Mouse (Mus musculus): Measurements from ENCODE around the gene Baiap2l2.
"Not testable (repeated sequence)": the region's sequence is repeated elsewhere in the genome, so short reads cannot be mapped to it uniquely, and the experiment has no call there.

The Baiap2l2 gene

GRCm38 (mm10) chr15:79261095-79261725, 24.1 kb downstream of the Baiap2l2 start:
- no peak for DNase-seq (ENCODE audit: low spot score)

- no peak for DNase-seq (ENCODE audit: low spot score)
These were observed 26.8 kb downstream of the Baiap2l2 start for GRCm38 (mm10) chr15:79258521-79258920.

GRCm38 (mm10) chr15:79254661-79255060, 30.7 kb downstream of the Baiap2l2 start, which contains the start of gene Slc16a8:
Gene Slc16a8, minus strand, starts transcription at chr15:79254761.
- DNase-seq (ENCODE audit: low spot score): no peak

- no peak for DNase-seq (ENCODE audit: low spot score)
These were observed 32.8 kb downstream of the Baiap2l2 start for GRCm38 (mm10) chr15:79252580-79252979.

- no peak for DNase-seq (ENCODE audit: low spot score)
These were observed 33.4 kb downstream of the Baiap2l2 start for GRCm38 (mm10) chr15:79251781-79252491.

GRCm38 (mm10) chr15:79251168-79251567, 34.2 kb downstream of the Baiap2l2 start:
- DNase-seq (ENCODE audit: low spot score): no peak

GRCm38 (mm10) chr15:79250236-79250635, 35.1 kb downstream of the Baiap2l2 start:
- DNase-seq (ENCODE audit: low spot score): no peak

GRCm38 (mm10) chr15:79245321-79245720, 40.0 kb downstream of the Baiap2l2 start:
- DNase-seq (ENCODE audit: low spot score): no peak

GRCm38 (mm10) chr15:79244071-79244893, 41.1 kb downstream of the Baiap2l2 start:
- DNase-seq (ENCODE audit: low spot score): no peak

- DNase-seq (ENCODE audit: low spot score): peak; percentile 96
These were observed 41.9 kb downstream of the Baiap2l2 start for GRCm38 (mm10) chr15:79243234-79244042.

- DNase-seq (ENCODE audit: low spot score): no peak
These were observed 42.6 kb downstream of the Baiap2l2 start for GRCm38 (mm10) chr15:79242574-79243233.

- DNase-seq (ENCODE audit: low spot score): no peak
These were observed 47.3 kb downstream of the Baiap2l2 start for GRCm38 (mm10) chr15:79238036-79238435.

- no peak for DNase-seq (ENCODE audit: low spot score)
These were observed 50.1 kb downstream of the Baiap2l2 start for GRCm38 (mm10) chr15:79235268-79235667.

GRCm38 (mm10) chr15:79229058-79229821, 56.1 kb downstream of the Baiap2l2 start, which contains the start of the genes Pick1 and Gm49486:
Gene Pick1, plus strand, starts transcription at chr15:79229173.
Gene Gm49486, plus strand, starts transcription at chr15:79229391.
- DNase-seq (ENCODE audit: low spot score): peak; percentile 94

- not testable (repeated sequence) for DNase-seq (ENCODE audit: low spot score)
These were observed 59.6 kb downstream of the Baiap2l2 start for GRCm38 (mm10) chr15:79225780-79226179.

GRCm38 (mm10) chr15:79224685-79225084, 60.7 kb downstream of the Baiap2l2 start:
- DNase-seq (ENCODE audit: low spot score): peak; percentile 91

- DNase-seq (ENCODE audit: low spot score): no peak
These were observed 61.7 kb downstream of the Baiap2l2 start for GRCm38 (mm10) chr15:79223641-79224040.

GRCm38 (mm10) chr15:79219572-79219971, 65.8 kb downstream of the Baiap2l2 start:
- no peak for DNase-seq (ENCODE audit: low spot score)

- DNase-seq (ENCODE audit: low spot score): no peak
These were observed 69.1 kb downstream of the Baiap2l2 start for GRCm38 (mm10) chr15:79216191-79216590.

- DNase-seq (ENCODE audit: low spot score): no peak
These were observed 71.7 kb downstream of the Baiap2l2 start for GRCm38 (mm10) chr15:79213591-79213990.

All from testis, postnatal 10 days (tissue).